Mouse (Mus musculus): ENCODE data around the gene Akap5. TPM values are rescaled to one million over a fixed set of nuclear protein-coding genes. Genes with fewer than 3 reads are reported as not detected.

Akap5 gene
- polyA plus RNA-seq, 1 experiment, result 0.01 TPM

DNA sequence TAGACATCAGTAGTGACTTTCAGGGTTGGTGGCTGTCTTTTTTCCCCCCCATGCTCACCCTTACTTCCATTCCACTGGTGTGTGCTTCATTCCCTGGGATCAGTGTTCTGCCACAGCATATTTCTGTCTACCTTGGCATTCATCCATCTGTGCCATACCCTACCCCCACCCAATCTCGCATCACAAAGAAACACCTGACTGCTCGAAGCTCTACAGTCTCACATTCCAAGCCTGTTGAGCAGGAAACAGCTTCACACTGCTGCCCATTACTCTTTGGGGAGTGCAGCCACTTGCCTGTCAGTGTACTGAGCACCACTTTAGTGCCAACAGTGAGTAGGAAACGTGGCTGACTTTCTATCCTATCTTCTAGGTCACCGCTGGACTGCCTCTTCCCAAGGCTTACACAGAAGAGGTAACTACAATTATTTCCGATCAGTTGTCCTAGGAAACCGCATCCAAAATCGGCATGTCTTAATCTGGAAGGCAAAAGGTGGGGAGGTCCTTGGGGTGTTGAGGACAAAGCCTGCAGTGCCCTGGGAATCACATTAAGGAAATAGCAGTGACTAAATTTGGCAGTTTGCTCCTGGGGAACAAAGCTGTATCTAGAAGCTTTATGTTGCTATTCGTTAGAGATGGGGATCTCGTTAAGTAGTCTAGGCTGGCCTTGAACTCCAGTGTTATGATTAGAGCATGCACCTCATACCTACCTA, 17.7 kb upstream of the Akap5 start:
- peaks cover 90% of the 10 kb centered on the region for H3K36me3 ChIP-seq (ENCODE audit: control insufficient read depth)
- TF ChIP-seq TAL1 (IDR thresholded peaks at IDR 0.05; ENCODE audit: low read length), result no peak
- TF ChIP-seq GATA1 (IDR thresholded peaks at IDR 0.05; ENCODE audit: low read length), result no peak
- H3K9me3 ChIP-seq (ENCODE audit: control insufficient read depth, low read length), result no peaks in the 10 kb centered on the region
- no peaks in the 10 kb centered on the region for H3K27me3 ChIP-seq (ENCODE audit: control insufficient read depth)
- no peak overlapping the region for H3K4me3 ChIP-seq (replicated peaks)
- no peaks in the 10 kb centered on the region for H3K4me1 ChIP-seq (ENCODE audit: control insufficient read depth)

DNA sequence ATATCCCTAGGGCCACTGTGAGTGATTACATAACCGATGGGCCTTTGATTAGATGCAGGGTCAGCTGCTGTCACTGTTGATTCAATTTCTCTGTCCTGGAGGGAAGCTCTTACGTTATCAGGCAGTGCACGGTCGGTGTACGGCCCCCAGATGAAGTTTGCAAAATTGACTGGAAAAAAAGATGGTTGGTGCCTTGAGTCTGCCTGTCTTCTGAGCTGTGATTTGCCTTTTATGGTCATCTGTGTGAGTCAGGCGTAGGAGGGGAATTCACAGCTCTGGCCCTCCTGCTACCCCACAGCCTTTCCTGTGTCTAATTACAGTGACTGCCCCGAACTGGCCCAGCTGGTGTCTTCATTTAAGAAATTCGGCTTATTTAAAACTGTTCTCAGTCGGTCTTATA, 16.7 kb upstream of the Akap5 start:
- no peaks in the 10 kb centered on the region for H3K9me3 ChIP-seq (ENCODE audit: control insufficient read depth, low read length)
- H3K4me3 ChIP-seq (replicated peaks), result no peak overlapping the region
- TF ChIP-seq GATA1 (IDR thresholded peaks at IDR 0.05; ENCODE audit: low read length) (no peak), TAL1 (IDR thresholded peaks at IDR 0.05; ENCODE audit: low read length) (no peak)
- H3K36me3 ChIP-seq (ENCODE audit: control insufficient read depth), result peaks cover 89% of the 10 kb centered on the region
- no peaks in the 10 kb centered on the region for H3K4me1 ChIP-seq (ENCODE audit: control insufficient read depth)
- no peaks in the 10 kb centered on the region for H3K27me3 ChIP-seq (ENCODE audit: control insufficient read depth)

DNA sequence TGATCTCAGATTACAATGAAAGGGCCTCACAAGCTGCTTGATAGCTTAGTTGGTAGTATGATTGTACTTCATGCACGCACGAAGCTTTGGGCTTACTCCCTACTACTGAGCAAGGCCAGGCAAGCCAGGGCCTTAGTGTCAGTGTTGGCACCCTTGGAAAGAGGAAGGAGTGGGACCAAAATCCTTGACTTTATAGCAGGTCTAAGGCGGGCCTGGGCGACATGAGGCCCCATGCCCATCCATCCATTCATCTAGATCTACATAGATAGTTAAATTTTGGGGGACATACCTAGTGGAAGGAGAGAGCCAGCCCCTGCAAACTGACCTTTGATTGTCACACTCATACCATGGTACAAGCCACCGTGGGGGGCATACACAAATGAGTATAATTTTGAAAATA, 16.3 kb upstream of the Akap5 start:
- TF ChIP-seq GATA1 (IDR thresholded peaks at IDR 0.05; ENCODE audit: low read length), result no peak
- TF ChIP-seq TAL1 (IDR thresholded peaks at IDR 0.05; ENCODE audit: low read length), result no peak
- Histone ChIP-seq H3K4me1 (ENCODE audit: control insufficient read depth) (no peaks in the 10 kb centered on the region), H3K4me3 (replicated peaks) (no peak overlapping the region), H3K27me3 (ENCODE audit: control insufficient read depth) (no peaks in the 10 kb centered on the region), H3K9me3 (ENCODE audit: control insufficient read depth, low read length) (no peaks in the 10 kb centered on the region), H3K36me3 (ENCODE audit: control insufficient read depth) (peaks cover 89% of the 10 kb centered on the region)

DNA sequence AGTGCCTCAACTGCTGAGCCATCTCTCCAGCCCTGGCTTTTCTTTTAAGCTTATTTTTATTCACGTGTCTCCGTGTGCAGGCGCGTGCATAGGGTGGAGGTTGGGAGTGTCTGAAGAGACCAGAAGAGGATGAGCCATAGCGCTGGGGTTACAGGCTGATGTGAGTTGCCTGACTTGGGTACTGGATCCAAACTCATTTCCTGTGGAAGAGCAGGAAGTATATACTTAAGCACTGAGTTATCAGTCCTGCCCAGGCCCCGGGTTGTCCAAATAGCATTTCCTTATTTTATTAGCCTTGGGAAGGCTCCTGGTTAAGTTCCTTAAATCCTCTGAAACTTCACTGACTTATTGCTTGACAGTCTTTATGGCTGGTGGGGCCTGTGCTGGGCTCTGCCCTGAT, 14.7 kb upstream of the Akap5 start:
- no peaks in the 10 kb centered on the region for H3K4me1 ChIP-seq (ENCODE audit: control insufficient read depth)
- H3K4me3 ChIP-seq (replicated peaks), result no peak overlapping the region
- TF ChIP-seq TAL1 (IDR thresholded peaks at IDR 0.05; ENCODE audit: low read length), result no peak
- TF ChIP-seq GATA1 (IDR thresholded peaks at IDR 0.05; ENCODE audit: low read length), result no peak
- H3K27me3 ChIP-seq (ENCODE audit: control insufficient read depth), result no peaks in the 10 kb centered on the region
- H3K9me3 ChIP-seq (ENCODE audit: control insufficient read depth, low read length), result no peaks in the 10 kb centered on the region
- peaks cover 90% of the 10 kb centered on the region for H3K36me3 ChIP-seq (ENCODE audit: control insufficient read depth)

DNA sequence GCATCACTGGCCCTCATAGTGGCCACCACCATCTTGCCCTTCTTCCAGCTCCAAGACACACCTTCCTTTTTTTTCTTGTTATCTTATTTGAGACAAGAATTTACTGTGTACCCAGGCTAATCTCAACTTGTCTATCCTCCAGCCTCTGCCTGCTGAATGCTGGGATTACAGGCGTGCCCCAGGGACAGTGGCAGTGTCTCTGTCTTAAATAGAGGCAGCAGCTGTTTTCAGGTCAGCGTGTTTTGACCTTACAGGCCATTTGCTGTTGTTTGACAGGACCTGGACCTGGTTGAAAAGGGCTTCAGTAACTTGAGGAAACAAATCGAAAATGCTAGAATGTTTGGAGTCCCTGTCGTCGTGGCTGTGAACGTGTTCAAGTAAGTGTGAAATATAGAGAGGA, 14.1 kb upstream of the Akap5 start:
- no peaks in the 10 kb centered on the region for H3K27me3 ChIP-seq (ENCODE audit: control insufficient read depth)
- H3K9me3 ChIP-seq (ENCODE audit: control insufficient read depth, low read length), result no peaks in the 10 kb centered on the region
- no peak overlapping the region for H3K4me3 ChIP-seq (replicated peaks)
- H3K36me3 ChIP-seq (ENCODE audit: control insufficient read depth), result peaks cover 91% of the 10 kb centered on the region
- TF ChIP-seq GATA1 (IDR thresholded peaks at IDR 0.05; ENCODE audit: low read length), result no peak
- no peak for TF ChIP-seq TAL1 (IDR thresholded peaks at IDR 0.05; ENCODE audit: low read length)
- no peaks in the 10 kb centered on the region for H3K4me1 ChIP-seq (ENCODE audit: control insufficient read depth)

DNA sequence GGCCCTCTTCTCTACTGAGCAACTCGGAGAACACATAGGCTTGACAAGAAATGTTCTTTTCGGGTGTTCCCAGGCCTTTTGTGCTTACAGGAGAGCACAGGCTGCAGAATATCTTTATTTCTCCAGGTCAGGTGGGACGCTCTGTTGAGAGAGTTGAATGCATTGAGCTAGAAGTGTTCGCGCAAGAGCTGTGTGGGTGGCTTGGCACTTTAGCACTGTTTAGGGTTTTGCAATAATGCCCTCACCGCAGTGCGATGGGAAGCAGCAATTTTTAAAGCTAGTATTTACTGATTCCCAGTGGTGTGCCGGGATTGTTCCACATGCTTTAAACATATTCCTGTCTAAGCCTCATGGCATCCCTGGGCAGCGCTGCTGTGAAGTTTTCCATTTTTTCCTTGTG, 13.5 kb upstream of the Akap5 start:
- TF ChIP-seq GATA1 (IDR thresholded peaks at IDR 0.05; ENCODE audit: low read length), result no peak
- no peaks in the 10 kb centered on the region for H3K27me3 ChIP-seq (ENCODE audit: control insufficient read depth)
- H3K9me3 ChIP-seq (ENCODE audit: control insufficient read depth, low read length), result no peaks in the 10 kb centered on the region
- no peak overlapping the region for H3K4me3 ChIP-seq (replicated peaks)
- no peaks in the 10 kb centered on the region for H3K4me1 ChIP-seq (ENCODE audit: control insufficient read depth)
- H3K36me3 ChIP-seq (ENCODE audit: control insufficient read depth), result peaks cover 92% of the 10 kb centered on the region

DNA sequence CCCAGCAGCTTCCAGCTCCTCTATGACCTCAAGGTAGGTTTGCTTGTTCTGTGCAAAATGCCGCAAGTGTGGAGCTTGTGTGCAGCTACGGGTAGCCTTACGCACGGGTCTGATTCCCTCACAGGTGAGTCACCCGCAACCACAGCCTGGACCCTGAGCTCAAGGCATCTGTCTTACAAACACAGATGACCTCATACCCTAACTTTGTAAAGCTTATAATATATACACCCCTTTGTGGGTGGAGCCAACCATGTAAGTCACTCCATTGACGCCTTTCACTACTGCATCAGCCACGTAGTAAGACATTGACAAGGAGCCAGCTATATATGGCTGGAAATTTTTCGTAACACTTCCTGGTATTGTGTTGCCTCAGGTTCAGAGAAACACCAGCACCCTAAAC, 12.7 kb upstream of the Akap5 start:
- Histone ChIP-seq H3K27me3 (ENCODE audit: control insufficient read depth) (no peaks in the 10 kb centered on the region), H3K4me1 (ENCODE audit: control insufficient read depth) (peaks cover 3% of the 10 kb centered on the region), H3K9me3 (ENCODE audit: control insufficient read depth, low read length) (no peaks in the 10 kb centered on the region), H3K36me3 (ENCODE audit: control insufficient read depth) (peaks cover 92% of the 10 kb centered on the region), H3K4me3 (replicated peaks) (no peak overlapping the region)
- TF ChIP-seq GATA1 (IDR thresholded peaks at IDR 0.05; ENCODE audit: low read length) (no peak), TAL1 (IDR thresholded peaks at IDR 0.05; ENCODE audit: low read length) (no peak)

DNA sequence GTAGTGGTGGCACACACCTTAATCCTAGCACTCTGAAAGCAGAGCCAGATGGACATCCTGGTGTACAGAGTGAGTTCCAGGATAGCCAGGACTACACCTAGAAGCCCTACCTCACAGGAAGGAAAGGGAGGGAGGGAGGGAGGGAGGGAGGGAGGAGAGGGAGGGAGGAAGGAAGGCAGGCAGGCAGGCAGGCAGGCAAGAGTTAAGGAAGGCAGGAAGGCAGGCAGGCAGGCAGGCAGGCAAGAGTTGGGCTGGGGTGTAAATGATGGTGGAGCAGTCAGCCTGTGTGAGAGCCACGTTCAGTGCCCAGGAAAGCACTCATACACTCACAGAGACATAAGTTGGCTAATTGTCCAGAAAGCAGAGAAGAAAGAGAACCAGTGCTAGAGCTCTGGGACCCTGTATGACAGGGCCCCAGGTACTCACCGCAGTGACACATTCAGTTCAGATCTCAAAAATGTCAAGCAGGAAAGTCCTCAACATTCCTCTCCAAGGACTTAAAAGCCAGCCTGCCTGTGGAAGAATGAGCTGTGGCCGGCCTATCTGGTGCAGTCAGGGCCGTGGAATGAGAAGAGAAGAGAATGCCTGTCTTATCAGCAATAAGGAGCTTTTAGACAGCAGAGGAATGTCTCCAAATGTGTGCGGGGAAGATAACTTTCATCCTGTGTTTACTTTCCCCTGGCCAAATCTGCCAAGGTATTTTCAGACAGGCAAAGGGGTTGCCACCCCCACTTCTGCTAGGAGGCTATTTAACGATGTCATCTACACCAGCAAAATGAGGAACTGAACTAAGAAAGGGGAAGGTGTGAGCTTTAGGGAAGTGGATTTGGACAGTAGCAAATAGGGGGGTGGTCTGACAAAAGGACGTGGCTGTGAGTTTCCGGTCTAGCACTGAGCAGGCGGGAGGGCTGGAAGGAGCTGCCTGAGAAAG, 6.1 kb upstream of the Akap5 start:
- Histone ChIP-seq H3K4me1 (ENCODE audit: control insufficient read depth) (peaks cover 31% of the 10 kb centered on the region), H3K27me3 (ENCODE audit: control insufficient read depth) (no peaks in the 10 kb centered on the region), H3K36me3 (ENCODE audit: control insufficient read depth) (peaks cover 84% of the 10 kb centered on the region), H3K4me3 (replicated peaks) (peak overlapping the region; percentile 37), H3K9me3 (ENCODE audit: control insufficient read depth, low read length) (no peaks in the 10 kb centered on the region)
- peak; percentile 58; the same call in 1 of the 2 replicates for TF ChIP-seq GATA1 (IDR thresholded peaks at IDR 0.05; ENCODE audit: low read length)
- peak; percentile 65 for TF ChIP-seq TAL1 (IDR thresholded peaks at IDR 0.05; ENCODE audit: low read length)

DNA sequence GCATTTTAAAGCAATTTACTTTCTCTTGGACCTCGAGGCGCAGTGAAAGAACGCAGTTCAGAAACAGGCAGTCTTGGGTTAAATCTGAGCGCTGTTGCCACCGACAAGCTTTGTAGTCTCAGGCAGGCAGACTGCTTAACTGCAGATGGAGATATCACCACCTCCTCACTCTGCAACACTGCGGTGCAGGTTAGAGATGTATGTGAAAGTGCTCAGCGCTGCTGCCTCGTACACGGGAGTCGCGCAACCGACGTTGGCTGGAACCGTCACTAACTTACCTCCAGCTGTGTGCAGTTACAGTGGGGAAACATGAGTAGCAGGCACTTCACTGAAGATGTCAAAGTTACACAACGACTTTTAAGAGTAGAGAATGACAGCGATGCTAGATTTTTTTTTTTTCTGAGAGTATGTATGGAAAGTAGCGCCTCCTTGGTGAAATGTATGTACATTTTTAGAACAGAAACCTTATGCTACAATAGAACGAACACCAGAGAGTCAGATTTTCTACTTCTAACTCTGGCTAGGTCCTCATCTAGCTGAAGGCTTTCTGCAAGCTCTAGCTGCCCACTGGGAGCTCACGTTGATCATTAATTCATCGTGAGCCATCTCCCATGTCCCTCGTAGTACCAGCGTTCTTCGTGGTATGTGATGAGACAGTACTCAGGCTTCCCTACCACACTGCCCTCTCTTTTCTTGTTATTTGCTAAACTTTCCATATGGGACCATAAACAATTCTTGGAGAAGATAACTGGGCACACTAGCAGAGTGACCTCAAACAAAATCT, 1.9 kb downstream of the Akap5 start:
- Histone ChIP-seq H3K27me3 (ENCODE audit: control insufficient read depth) (peaks cover 15% of the 10 kb centered on the region), H3K4me1 (ENCODE audit: control insufficient read depth) (peaks cover 11% of the 10 kb centered on the region), H3K9me3 (ENCODE audit: control insufficient read depth, low read length) (no peaks in the 10 kb centered on the region), H3K4me3 (replicated peaks) (no peak overlapping the region), H3K36me3 (ENCODE audit: control insufficient read depth) (peaks cover 24% of the 10 kb centered on the region)
- TF ChIP-seq GATA1 (IDR thresholded peaks at IDR 0.05; ENCODE audit: low read length) (no peak), TAL1 (IDR thresholded peaks at IDR 0.05; ENCODE audit: low read length) (no peak)

All from erythroblast, embryonic 14.5 days (primary cell).